Mouse (Mus musculus): ENCODE data around the gene Pgrmc2.

Pgrmc2 gene

DNA sequence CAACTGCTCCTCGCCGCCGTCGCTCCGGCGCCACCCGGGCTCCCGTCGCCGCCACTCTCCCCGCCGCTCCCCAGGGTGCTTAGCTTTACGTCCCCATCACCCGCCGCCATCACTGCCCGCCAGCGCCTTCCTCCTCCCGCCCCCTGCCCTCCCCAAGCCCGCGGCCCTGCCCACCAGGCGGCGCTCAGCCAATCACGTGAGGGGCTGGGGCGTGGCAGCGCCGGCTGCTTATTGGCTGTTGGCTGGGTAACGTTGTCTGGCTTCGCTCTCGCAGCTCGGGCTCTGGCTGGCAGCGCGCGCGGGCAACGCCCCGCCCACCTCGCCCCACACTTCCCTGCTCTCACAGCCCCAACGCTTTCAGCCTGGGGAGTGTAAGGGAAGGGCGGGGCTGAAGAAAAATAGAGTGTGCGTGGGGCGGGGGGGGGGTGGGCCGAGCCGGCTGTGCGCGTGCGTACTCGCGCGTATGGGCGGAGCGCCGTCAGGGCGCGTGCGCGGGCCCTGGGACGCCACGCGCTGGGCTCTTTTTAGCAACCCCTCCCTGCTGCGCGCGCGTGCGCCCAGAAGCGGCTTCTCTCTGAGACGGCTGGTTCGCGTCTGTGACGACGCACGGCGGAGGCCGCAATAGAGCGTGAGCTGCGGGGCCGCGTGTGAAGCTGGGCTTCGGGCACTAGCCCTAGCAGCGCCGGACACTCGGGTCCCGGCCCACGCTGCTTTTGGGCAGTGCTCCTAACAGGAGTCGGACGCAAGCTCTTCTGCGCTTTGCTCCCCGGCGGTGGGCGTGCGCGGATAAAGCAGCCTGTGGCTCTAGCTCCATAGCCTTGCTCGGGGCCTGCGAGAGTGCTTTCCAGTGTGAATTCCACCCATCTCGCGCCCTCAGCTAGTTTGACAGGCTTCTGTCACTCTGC lies at the start of gene Pgrmc2:
Gene Pgrmc2, minus strand, starts transcription at position 162 of the 905 bp plus-strand sequence.
- DNase-seq: peak; percentile 98 to 99

DNA sequence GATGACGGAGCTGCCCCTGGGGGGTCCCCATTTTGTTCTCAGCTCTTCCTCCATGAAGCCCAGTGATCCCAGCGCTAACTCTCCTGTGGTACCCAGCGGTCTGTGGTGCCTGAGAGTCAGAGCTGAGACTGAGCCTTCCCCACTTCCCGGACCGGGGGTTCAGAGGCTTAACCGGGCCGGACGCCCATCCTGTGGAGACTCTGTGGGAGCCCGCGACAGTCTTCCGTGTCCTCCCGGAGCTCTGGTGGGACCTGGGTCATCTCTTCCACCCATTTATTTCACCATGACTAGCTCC lies 41.1 kb upstream of the Pgrmc2 start:
- no peak for DNase-seq

DNA sequence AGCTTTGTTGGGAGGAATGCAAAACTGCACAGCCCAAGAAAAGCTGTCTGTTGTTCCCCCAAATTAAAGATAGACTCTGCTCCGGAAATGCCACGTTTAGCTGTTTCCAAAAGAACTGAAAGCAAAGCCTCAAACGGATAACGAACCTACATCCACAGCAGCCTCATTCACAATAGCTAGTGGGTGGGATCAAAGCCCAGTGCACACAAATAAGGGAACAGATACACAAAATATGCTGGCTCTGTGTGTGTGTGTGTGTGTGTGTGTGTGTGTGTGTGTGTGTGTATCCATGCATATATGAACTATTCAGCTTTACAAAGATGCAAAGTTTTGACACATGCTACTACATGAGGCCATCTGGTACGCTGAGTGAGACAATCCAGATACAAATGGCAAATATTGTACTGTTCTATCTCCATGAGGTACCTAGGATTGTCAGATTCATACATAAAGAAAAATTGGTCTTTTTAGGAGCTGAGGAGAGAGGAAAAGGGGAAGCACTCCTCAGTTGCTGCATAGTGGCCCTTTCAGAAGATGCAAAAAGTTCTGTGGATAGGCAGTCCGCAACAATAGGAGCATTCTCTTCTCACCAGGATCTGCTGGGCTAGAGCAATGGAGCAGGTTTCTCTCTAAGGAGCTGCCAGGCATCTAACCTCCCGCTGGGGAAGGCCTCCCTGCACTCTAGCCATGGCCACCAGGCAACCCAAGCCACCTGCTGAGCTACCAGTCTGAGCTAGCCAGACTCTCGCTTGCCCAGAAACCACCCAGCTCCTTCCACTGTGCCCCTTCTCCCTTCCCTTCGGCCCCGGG lies 40.5 kb upstream of the Pgrmc2 start:
- no peak for DNase-seq

DNA sequence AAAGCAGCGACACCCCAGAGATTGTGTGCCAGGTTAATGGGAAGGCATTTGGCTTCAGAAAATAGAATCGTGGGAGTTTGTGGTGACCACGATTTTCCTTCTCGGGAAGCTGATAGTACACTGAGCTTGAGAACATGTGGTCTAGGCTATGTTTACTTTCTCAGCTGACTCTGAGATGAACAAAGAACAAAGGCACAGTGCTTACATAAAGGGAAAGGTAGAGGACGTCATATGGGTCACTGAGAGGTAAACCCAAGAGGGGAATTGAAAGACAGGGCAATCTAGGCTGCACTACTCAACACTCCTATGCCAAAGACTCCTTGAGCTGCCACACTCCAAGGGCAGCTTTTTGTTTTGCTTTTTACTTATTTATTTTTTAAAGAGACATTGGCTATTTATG lies 35.3 kb upstream of the Pgrmc2 start:
- DNase-seq: peak in 1 of 2 experiments; percentile 51

DNA sequence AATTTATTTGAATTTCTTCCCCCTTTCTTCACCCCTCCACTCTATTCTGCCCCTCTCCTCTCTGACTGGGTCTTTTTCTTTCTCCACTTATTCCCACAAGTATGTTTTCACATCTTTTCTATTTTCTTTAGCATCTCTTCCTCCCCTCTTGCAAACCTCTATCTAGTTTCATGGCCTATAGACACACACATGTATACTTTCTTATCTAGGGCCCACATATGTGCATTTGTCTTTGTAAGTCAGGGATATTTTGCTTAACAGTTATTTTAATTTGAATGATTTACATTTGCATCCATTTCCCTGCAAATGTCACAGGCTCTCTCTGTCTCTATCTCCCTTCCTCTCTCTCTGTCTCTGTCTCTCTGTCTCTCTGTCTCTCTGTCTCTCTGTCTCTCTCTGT lies 34.6 kb upstream of the Pgrmc2 start:
- no peak for DNase-seq

DNA sequence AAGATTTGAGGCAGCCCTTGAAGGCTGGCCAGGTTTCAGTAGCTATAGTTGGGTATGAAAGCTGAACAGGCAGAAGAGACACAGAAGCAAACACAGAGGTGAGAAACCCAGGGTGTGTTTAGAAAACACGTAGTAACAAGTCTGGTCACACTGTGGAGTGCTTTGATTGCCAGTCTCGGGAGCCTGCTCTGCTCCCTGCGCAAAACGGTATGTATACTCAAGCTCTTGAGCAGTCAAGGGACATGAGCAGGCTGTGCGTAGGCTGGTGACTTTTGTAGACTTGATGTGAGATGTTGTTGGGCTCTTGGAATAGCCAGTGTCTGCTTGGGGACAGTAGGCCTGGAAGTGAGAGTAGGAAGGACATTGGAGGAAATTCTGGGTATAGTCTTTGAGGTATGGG lies 30.3 kb upstream of the Pgrmc2 start:
- DNase-seq: no peak

DNA sequence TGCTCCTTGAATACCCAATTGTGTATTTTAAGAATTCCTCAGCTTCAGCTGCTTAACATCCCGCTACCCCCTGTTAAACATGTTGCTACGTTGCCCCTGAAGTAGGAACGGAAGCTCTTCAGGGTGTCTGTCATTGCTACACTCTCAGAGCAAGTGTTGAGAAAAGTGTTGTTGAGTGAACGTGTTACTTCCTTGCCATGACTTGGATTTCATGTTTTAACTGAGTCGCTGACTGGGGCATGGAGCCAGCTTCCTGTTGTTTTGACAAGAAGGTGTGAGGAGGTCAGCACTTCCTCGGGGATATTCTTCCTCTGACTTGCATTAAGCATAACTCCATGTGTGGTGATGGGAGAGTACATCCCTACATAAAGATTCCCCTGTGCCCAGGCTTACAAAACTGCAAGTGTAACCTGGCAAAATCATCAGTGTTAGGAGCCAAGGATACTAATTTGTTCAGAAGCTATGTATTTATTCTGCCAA lies 25.5 kb upstream of the Pgrmc2 start:
- peak; percentile 24 to 48 for DNase-seq

DNA sequence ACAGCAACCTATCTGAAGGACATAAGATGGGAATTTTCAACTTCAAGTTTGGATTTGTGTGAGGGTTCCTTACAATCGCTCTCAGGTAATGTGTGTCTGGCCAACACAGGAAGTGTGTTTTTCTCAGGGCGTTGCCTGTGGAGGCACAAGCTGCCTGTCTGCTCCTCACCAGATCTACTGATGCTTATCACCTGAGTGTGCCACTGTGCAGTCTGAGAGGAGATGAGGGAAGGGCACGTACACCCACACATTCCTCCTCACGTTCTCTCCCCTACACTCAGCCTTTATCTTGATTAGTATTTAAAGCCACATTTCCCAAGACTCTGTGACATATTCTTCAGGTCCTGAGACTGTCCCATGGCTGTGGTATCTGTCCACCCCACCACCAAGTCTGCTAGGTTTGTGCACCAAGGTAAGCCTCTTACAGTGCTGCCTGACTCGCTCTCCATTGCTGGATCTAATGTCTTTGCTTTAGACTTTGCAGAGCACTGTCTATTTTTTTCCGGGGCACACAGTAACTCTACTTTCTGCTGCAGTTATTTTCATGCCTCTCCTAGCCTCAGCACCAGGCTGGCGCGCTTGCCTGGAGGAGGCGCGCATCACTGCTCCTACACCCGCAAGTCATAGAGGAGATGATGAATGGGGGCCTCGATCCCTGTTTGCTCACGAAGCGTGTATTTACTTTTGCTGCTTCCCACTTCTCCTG lies 24.9 kb upstream of the Pgrmc2 start:
- no peak for DNase-seq

DNA sequence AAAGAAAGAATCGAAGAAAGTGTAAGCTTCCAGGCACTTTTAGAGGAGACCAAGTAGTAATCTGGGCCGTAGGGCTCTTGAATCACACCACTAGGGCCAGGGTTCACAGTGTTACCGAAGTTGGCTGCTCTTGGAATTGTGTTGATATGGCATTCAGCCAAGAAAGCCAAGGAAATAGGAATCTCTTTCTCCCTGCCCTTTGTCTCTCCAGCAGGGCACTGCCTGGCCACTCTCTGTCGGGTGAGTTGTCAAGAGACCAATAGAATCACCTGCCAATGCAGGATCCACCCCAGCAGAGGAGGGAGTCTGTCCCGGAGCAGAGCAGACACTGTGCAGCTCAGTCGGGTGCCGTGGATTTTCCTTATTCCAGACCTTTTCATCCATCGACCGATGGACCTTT lies 19.1 kb upstream of the Pgrmc2 start:
- DNase-seq: no peak

DNA sequence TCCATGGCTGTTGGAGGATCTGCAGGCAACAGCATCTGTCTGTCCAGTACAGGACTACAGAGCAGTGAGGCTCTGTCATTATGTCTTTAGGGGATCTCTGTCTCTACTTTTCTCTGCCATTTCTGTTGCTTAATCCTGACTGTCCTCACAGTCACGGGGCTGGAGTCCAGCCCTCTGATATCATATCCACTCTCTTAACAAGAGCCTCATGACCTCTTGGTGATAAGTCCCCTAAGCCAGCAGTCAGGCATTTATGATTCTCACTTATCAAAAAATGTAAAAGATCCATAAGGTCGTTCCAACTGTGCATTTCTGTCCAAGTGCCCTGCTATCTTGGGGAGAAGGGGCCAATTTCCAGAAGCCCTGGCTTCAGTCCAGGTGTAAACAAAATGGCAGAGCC lies 17.3 kb upstream of the Pgrmc2 start:
- DNase-seq: no peak

DNA sequence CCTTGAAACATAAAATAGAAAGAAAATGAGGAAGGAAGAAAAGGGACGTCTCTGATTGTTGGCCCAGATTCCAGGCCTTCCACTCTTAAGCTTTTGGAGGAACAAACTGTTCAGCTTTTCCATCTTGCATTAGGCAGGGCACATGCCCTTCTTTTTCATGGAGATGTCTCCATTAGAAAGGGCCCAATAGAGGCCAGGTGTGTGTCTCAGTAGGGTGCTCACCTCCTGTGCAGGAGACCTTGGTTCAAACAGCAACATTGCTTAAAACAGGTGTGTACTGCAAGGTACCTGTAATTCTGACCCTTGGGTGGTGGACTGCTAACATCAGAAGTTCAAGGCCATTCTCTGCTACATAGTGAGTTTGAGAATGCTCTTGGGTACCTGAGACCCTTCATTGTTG lies 16.8 kb upstream of the Pgrmc2 start:
- no peak for DNase-seq

DNA sequence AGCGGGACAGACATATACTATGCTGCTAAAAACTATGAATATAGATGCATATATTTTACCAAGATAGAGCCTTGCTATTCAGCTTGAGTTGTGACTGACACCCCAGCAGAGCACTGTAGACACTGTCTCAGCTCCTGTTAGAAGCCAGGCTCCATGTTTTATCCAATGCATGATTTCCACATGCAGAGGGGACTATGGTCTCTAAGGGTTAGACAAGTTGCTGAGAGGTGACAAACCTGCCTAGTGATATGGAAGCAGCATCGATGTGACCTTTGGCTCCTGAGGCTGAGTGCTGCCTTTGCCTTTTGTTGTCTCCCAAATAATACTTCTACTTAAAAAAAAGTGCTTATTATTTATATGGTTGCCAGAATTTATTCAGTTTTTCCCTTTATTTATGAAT lies 10.4 kb upstream of the Pgrmc2 start:
- DNase-seq: no peak

DNA sequence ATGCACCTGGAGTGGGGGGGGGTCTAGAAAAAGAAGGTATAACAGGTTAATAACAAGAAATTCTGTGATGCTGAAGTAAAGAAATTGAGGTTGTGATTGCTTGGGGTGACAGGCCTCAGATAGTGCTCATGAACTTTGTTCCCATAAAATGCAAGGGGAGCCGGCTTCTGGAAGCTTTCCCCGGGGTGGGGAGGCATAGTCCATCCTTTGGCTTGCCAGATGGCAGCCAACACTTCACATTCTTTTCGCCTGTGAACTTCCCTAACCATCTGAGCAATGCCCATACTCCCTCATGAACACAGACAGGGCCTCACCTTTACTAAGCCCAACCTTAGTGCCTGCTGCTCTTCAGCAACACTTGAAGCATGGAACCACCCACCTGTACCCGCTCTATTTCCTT lies 9.5 kb upstream of the Pgrmc2 start:
- DNase-seq: no peak

DNA sequence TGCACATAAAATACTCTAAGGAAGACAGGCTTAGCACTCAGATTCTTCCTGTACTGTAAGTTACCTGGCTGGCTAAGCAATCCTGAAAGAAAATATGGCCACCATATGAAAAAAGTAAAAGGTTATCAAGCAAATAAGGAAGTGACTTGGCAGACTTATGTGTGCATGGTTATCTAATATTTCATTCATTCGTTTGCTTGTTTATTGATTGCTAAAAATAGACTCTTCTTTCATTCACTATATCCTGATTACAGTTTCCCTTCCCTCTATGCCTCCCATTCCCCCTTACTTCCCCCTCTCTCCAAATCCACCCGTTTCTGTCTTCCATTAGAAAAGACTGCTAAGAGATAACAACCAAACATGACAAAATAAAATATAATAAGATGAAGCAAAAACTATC lies 8.0 kb upstream of the Pgrmc2 start:
- DNase-seq: no peak

DNA sequence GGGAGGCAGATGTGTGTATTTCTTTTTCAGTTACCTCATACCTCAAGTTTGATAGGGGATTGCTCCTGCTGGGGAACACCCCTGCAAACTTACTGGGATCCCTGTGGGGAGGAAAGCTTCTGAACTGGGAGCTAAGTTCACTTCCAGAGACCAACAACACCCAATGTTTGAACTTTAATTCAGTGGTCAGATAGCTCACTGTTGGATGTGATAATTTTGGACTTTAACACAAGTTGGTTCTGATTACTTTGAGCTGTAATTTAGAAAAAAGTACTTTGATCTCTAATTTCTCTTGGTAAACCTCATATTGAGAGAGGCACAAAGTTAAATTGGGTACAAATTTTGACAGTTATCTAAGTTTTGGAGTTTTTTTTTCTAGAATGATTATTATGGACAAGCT lies 4.2 kb upstream of the Pgrmc2 start:
- DNase-seq: no peak

DNA sequence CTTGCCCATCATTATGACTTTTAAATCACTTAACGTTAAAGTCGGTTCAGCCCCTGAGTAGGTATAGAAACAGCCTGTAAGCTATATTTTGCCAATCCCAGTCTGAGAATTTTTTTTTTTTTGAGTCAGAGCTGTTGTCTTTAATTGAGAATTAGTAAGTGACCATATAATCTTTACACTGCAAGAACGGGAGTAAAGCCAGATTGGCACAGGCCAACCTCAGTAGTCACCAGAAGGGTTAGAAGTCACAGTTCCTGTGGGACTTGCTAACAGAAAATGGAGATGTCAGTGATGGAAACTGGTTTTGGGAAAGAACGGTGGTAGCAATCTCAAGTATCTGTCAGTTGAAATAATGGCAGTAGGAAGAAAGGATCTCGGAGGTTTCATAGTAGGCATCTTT lies 1.6 kb upstream of the Pgrmc2 start:
- no peak for DNase-seq

DNA sequence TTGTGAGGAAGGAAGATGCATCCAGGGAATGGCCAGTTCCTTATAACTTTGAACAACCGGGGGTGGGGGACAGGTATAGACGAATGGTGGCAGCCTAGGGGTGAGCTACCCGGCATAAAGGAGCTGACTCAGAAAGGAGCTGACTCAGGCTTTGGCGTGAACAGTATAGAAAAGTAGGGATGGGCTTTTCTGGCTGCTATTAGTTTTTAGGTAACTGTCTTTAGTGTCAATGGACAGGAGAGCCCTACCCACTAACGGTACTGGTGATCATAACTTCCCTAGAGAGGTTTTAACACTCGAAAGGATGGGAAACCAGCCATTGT lies 905 bp upstream of the Pgrmc2 start:
- DNase-seq: no peak

DNA sequence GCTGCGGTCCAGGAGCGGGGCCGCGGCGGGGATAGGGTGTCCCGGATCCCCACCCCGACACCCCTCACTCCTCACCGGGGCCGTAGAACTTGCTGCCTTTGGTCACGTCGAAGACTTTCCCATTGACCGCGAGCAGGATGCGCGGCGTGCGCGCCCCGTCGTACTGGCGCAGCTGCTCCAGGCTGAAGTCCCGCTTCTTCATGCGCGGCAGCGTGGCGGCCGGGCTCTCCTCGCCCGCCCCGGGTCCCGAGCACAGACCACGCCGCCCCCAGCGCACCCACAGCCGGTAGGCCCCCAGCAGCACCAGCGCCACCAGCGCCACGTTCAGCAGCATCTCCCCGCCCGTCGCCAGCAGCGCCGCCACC lies 344 bp downstream of the Pgrmc2 start:
- DNase-seq: no peak

DNA sequence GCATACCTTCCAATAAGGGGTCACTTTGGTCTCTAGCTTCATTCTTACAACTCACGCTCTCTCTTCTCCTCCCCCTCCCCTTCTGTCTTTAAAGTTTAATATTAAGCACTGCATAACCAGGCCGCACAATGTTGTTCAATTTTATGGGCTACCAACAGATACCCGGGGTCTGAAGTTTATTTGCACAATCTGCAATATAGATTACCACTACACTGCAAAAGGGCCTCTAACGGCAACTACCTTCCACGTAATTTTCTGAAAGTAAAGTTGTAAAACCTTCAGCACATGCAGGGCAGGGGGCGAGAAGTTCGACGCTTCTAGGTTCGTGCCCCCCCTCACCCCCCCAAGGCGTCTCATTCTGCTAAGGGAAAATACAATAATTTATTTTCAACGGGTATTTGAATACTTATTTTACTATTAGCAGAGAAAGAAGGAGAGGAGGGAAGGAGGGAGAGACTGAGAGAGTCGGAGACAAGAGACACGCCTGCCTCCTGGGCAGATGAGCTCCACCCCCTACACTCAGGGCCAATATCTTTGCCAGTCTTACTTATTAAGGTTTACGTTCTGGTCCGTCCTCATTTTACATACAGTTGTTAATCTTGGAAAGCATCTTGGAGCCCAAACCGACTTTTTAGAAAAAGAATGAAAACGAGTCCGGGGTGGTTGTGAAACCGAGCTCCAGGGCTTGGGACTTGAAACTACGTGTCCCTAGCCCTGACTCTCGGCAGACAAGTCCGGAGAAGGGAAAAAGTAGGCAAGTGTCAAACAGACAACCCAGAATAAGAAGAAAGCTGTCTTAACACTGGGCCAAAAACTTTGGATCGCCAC lies 1.2 kb downstream of the Pgrmc2 start:
- DNase-seq: peak; percentile 25 to 29

DNA sequence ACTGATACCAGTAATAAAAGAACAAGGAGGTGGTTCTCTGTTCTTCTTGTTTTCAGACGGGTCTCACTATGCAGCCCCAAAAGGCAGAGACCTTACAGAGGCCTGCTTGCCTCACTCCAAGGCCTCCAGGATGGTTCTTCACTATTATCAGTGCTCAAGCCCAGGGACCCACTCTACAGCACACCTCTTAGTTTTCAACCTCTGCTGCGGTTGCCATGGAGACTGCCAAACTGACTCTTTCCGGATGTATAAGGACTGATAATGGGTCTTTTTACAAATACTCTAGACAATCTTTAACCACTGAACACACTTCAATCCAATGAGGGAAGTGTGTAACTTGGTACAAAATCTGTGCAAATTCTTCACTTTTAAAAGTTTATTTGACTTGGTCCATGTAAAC lies 2.1 kb downstream of the Pgrmc2 start:
- DNase-seq: peak in 1 of 2 experiments; percentile 16

DNA sequence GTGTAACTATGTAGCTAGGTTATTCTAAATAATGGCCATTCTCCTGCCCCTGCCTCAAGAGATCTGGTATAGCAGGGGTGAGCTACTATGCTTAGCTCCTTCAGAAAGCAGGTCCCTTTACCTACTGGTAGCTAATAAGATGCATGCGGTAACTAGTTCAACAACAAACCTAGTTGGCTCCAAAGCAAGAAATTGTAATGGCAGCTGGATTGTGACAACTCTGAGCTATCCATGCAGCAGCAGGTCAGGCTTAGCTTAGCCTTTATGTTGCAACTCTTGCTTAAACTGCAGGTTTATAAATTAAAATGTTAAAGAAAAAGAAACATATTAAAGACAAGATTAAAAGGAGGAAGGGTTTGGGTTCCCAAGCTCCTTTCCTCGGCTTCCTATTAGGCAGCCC lies 4.2 kb downstream of the Pgrmc2 start:
- no peak for DNase-seq

DNA sequence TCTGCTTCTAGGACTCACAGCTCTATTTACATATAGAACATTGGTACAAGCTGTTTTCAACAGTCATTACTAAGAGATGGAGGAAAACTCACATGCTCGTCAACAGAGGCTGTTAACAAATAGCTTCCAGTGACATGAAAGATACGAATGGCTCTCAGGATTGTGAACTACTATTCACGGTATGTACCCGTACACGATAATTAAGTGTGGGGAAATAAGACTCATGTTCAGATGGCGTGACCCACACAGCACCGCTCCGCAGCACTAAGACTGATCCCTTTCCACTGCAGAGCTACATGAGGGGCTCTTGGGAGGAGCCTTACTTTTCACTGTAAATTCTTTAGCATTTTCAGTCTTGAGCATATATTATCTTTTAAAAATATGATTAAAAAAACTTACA lies 7.5 kb downstream of the Pgrmc2 start:
- DNase-seq: no peak

DNA sequence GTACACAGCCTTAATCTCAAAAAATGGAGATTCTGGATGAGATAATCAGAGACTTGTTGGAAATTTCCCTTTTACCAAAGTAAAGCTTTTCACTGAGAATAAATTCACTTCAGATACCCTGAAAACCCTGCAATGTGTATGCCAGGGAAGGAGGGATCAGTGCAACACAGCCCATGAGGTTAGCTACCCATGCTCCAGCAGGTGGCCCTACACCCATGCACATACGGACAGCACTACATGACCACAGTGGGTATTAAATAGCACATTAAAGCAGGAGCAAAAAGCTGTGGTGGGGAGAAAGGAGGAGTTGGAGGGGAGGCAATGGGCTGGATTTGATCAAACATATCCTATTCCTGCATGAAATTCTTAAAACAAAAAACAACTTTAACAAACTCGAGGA lies 12.3 kb downstream of the Pgrmc2 start:
- DNase-seq: no peak

Measured in lung, adult 18-20 months (tissue).